Mouse (Mus musculus): ENCODE data around the gene As3mt. TPM values are rescaled to one million over a fixed set of nuclear protein-coding genes. Genes with fewer than 3 reads are reported as not detected.

As3mt gene
- polyA plus RNA-seq, 1 experiment from 2014 or later: 19.4 TPM

DNA sequence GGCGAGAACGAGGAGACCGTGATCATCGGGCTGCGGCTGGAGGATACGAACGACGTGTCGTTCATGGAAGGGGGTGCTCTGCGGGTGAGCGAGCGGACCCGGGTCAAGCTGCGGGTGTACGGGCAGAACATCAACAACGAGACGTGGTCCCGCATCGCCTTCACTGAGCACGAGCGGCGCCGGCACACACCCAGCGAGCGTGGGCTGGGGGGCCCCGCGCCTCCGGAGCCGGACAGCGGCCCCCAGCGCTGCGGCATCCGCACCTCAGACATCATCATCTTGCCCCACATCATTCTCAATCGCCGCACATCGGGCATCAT is 54.7 kb downstream of the As3mt start:
- Histone ChIP-seq H3K9ac (ENCODE audit: low read depth, low read length) (peak overlapping the region; percentile 76), H3K4me3 (ENCODE audit: low read depth, low read length) (peak overlapping the region; percentile 91), H3K36me3 (ENCODE audit: control insufficient read depth, insufficient read depth, low read length) (no peaks in the 10 kb centered on the region), H3K4me2 (ENCODE audit: low read depth, low read length) (peak overlapping the region; percentile 91), H3K4me1 (ENCODE audit: control insufficient read depth, insufficient read depth, low read length) (peaks cover 24% of the 10 kb centered on the region), H3K27ac (replicated peaks; ENCODE audit: low read depth, low read length) (peak overlapping the region; percentile 50), H3K9me3 (ENCODE audit: control insufficient read depth, low read length) (no peaks in the 10 kb centered on the region), H3K27me3 (replicated peaks; ENCODE audit: control insufficient read depth, insufficient read depth, low read length) (peaks cover 29% of the 10 kb centered on the region)
- WGBS: 0% methylated on average over 10 of the region's 36 CpGs
- DNase-seq (ENCODE audit: low spot score): no peak
- ATAC-seq (ENCODE audit: low read depth): no peak

GRCm38 (mm10) chr19:46762291-46762991 is 55.2 kb downstream of the As3mt start:
- DNase-seq (ENCODE audit: low spot score): peak; percentile 16
- Histone ChIP-seq H3K36me3 (ENCODE audit: control insufficient read depth, insufficient read depth, low read length) (no peaks in the 10 kb centered on the region), H3K27me3 (replicated peaks; ENCODE audit: control insufficient read depth, insufficient read depth, low read length) (peaks cover 29% of the 10 kb centered on the region), H3K27ac (replicated peaks; ENCODE audit: low read depth, low read length) (no peak overlapping the region), H3K9me3 (ENCODE audit: control insufficient read depth, low read length) (no peaks in the 10 kb centered on the region), H3K9ac (ENCODE audit: low read depth, low read length) (peak overlapping the region; percentile 76), H3K4me2 (ENCODE audit: low read depth, low read length) (peak overlapping the region; percentile 91), H3K4me3 (ENCODE audit: low read depth, low read length) (peak overlapping the region; percentile 91), H3K4me1 (ENCODE audit: control insufficient read depth, insufficient read depth, low read length) (peaks cover 24% of the 10 kb centered on the region)
- 1% methylated on average over 48 of the region's 50 CpGs for WGBS
- ATAC-seq (ENCODE audit: low read depth): no peak

DNA sequence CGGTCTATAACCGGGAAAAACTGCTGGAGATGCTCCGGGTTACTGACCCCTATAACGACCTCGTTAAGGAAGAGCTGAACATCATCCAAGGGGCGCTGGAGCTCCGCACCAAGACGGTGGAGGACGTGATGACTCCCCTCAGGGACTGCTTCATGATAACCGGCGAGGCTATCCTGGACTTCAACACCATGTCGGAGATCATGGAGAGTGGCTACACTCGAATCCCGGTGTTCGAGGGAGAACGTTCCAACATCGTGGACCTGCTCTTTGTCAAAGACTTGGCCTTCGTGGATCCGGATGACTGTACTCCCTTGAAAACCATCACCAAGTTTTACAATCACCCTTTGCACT is 55.7 kb downstream of the As3mt start:
- peak overlapping the region; percentile 76; the same call in 1 of the 2 replicates for H3K9ac ChIP-seq (ENCODE audit: low read depth, low read length)

DNA sequence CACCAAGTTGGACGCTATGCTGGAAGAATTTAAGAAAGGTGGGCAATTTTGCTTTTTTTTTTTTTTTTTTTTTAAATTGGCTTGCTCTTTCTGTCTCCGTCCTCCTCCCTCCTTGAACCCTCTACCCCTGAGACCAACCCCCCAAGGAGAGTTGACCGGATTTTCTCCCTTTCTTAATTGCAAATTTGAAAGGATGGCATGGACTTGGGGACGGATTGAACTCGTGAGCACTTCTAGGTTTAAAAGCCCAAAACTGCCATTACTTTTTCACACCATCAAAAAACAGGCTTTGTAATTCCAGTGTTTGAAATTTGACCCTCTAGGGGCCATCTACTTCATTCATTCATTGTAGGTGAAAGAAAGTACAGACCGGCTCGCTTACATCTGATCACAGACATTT is 56.1 kb downstream of the As3mt start:
- peak overlapping the region; percentile 91 for H3K4me3 ChIP-seq (ENCODE audit: low read depth, low read length)
- no peak overlapping the region for H3K27ac ChIP-seq (replicated peaks; ENCODE audit: low read depth, low read length)
- DNase-seq (ENCODE audit: low spot score) (no peak), ATAC-seq (ENCODE audit: low read depth) (no peak)
- 15% methylated on average over 7 of the region's 7 CpGs for WGBS
- H3K4me1 ChIP-seq (ENCODE audit: control insufficient read depth, insufficient read depth, low read length): peaks cover 24% of the 10 kb centered on the region
- H3K36me3 ChIP-seq (ENCODE audit: control insufficient read depth, insufficient read depth, low read length): no peaks in the 10 kb centered on the region
- peaks cover 29% of the 10 kb centered on the region for H3K27me3 ChIP-seq (replicated peaks; ENCODE audit: control insufficient read depth, insufficient read depth, low read length)
- peak overlapping the region; percentile 91 for H3K4me2 ChIP-seq (ENCODE audit: low read depth, low read length)
- no peak overlapping the region for H3K9ac ChIP-seq (ENCODE audit: low read depth, low read length)
- no peaks in the 10 kb centered on the region for H3K9me3 ChIP-seq (ENCODE audit: control insufficient read depth, low read length)

More for the DNA sequence above, 55.7 kb downstream of the As3mt start:
- DNase-seq (ENCODE audit: low spot score): no peak
- no peak overlapping the region for H3K27ac ChIP-seq (replicated peaks; ENCODE audit: low read depth, low read length)
- peaks cover 24% of the 10 kb centered on the region for H3K4me1 ChIP-seq (ENCODE audit: control insufficient read depth, insufficient read depth, low read length)
- H3K36me3 ChIP-seq (ENCODE audit: control insufficient read depth, insufficient read depth, low read length): no peaks in the 10 kb centered on the region
- H3K4me3 ChIP-seq (ENCODE audit: low read depth, low read length): peak overlapping the region; percentile 91
- H3K27me3 ChIP-seq (replicated peaks; ENCODE audit: control insufficient read depth, insufficient read depth, low read length): peaks cover 29% of the 10 kb centered on the region
- no peaks in the 10 kb centered on the region for H3K9me3 ChIP-seq (ENCODE audit: control insufficient read depth, low read length)
- ATAC-seq (ENCODE audit: low read depth): no peak
- peak overlapping the region; percentile 91 for H3K4me2 ChIP-seq (ENCODE audit: low read depth, low read length)
- WGBS: 1% methylated on average over 19 of the region's 19 CpGs

- Histone ChIP-seq H3K4me1 (ENCODE audit: control insufficient read depth, insufficient read depth, low read length) (peaks cover 24% of the 10 kb centered on the region), H3K27ac (replicated peaks; ENCODE audit: low read depth, low read length) (no peak overlapping the region), H3K9me3 (ENCODE audit: control insufficient read depth, low read length) (no peaks in the 10 kb centered on the region), H3K27me3 (replicated peaks; ENCODE audit: control insufficient read depth, insufficient read depth, low read length) (peaks cover 29% of the 10 kb centered on the region), H3K4me2 (ENCODE audit: low read depth, low read length) (peak overlapping the region; percentile 91), H3K9ac (ENCODE audit: low read depth, low read length) (no peak overlapping the region), H3K36me3 (ENCODE audit: control insufficient read depth, insufficient read depth, low read length) (no peaks in the 10 kb centered on the region), H3K4me3 (ENCODE audit: low read depth, low read length) (peak overlapping the region; percentile 91; the same call in 1 of the 2 replicates)
- ATAC-seq (ENCODE audit: low read depth) (no peak), DNase-seq (ENCODE audit: low spot score) (no peak)
- 63% methylated on average over 12 of the region's 12 CpGs for WGBS
These were observed 56.9 kb downstream of the As3mt start for GRCm38 (mm10) chr19:46763932-46764762.

GRCm38 (mm10) chr19:46764763-46765117 is 57.5 kb downstream of the As3mt start:
- ATAC-seq (ENCODE audit: low read depth): no peak
- Histone ChIP-seq H3K4me1 (ENCODE audit: control insufficient read depth, insufficient read depth, low read length) (peaks cover 24% of the 10 kb centered on the region), H3K9ac (ENCODE audit: low read depth, low read length) (no peak overlapping the region), H3K4me3 (ENCODE audit: low read depth, low read length) (peak overlapping the region; percentile 7; the same call in 1 of the 2 replicates), H3K27me3 (replicated peaks; ENCODE audit: control insufficient read depth, insufficient read depth, low read length) (peaks cover 29% of the 10 kb centered on the region), H3K36me3 (ENCODE audit: control insufficient read depth, insufficient read depth, low read length) (no peaks in the 10 kb centered on the region), H3K4me2 (ENCODE audit: low read depth, low read length) (peak overlapping the region; percentile 91; the same call in 1 of the 2 replicates), H3K27ac (replicated peaks; ENCODE audit: low read depth, low read length) (no peak overlapping the region), H3K9me3 (ENCODE audit: control insufficient read depth, low read length) (no peaks in the 10 kb centered on the region)
- no peak for DNase-seq (ENCODE audit: low spot score)
- 65% methylated on average over 9 of the region's 9 CpGs for WGBS

DNA sequence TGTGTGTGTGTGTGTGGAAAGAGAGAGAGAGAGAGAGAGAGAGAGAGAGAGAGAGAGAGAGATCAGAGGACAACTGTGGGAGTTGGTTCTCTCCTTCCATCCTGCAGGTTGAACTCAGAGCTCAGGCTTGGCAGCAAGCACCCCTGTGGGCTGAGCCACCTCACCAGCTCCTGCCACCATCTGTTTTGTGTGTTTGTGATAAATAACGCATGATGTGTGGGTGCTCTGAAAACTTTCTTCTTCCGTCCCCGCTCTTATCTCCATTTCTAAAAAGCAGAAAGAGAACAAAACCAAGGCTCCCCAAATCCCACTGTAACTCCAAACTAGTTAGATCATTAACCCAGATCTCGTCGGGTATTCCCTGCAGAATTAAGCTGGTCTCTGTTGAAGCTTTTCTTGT is 58.9 kb downstream of the As3mt start:
- Histone ChIP-seq H3K27me3 (replicated peaks; ENCODE audit: control insufficient read depth, insufficient read depth, low read length) (peaks cover 29% of the 10 kb centered on the region), H3K4me3 (ENCODE audit: low read depth, low read length) (no peak overlapping the region), H3K9ac (ENCODE audit: low read depth, low read length) (no peak overlapping the region), H3K4me2 (ENCODE audit: low read depth, low read length) (no peak overlapping the region), H3K27ac (replicated peaks; ENCODE audit: low read depth, low read length) (no peak overlapping the region), H3K4me1 (ENCODE audit: control insufficient read depth, insufficient read depth, low read length) (peaks cover 24% of the 10 kb centered on the region), H3K9me3 (ENCODE audit: control insufficient read depth, low read length) (no peaks in the 10 kb centered on the region), H3K36me3 (ENCODE audit: control insufficient read depth, insufficient read depth, low read length) (no peaks in the 10 kb centered on the region)
- no peak for ATAC-seq (ENCODE audit: low read depth)
- DNase-seq (ENCODE audit: low spot score): no peak
- WGBS: 80% methylated on average over 5 of the region's 5 CpGs

DNA sequence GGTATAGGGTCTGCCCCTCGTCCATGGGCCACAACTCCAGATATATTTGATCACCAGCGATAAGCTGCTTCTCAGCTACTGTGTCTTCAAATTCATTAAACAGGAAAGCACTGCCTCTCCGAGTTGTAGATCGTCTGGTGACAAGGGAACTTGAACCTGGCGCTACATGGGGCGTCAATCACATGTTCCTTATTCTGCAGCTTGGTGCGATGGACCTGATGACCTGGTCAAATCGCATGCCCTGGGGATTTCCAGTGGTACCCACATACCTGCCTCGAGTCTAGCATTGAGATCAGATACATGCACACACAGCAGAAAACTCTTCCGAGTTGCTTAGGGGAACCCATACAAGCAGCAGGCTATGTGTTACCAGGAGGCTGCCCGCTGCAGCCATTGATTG is 62.5 kb downstream of the As3mt start:
- no peaks in the 10 kb centered on the region for H3K36me3 ChIP-seq (ENCODE audit: control insufficient read depth, insufficient read depth, low read length)
- H3K9me3 ChIP-seq (ENCODE audit: control insufficient read depth, low read length): no peaks in the 10 kb centered on the region
- 0 out of 2 replicates have a peak, but pooled peaks cover 3% of the 10 kb centered on the region for H3K27me3 ChIP-seq (replicated peaks; ENCODE audit: control insufficient read depth, insufficient read depth, low read length)
- DNase-seq (ENCODE audit: low spot score) (no peak), ATAC-seq (ENCODE audit: low read depth) (no peak)
- H3K4me1 ChIP-seq (ENCODE audit: control insufficient read depth, insufficient read depth, low read length): no peaks in the 10 kb centered on the region; the same call in 1 of the 2 replicates
- no peak overlapping the region for H3K9ac ChIP-seq (ENCODE audit: low read depth, low read length)
- H3K4me3 ChIP-seq (ENCODE audit: low read depth, low read length): no peak overlapping the region
- H3K4me2 ChIP-seq (ENCODE audit: low read depth, low read length): no peak overlapping the region
- 84% methylated on average over 11 of the region's 11 CpGs for WGBS
- no peak overlapping the region for H3K27ac ChIP-seq (replicated peaks; ENCODE audit: low read depth, low read length)
